Mouse (Mus musculus) heart, adult 2 months (tissue): ENCODE results near the gene Ptger3.

Source experiments
- CTCF ChIP-seq: fragments of 200-600 bp; IDR thresholded peaks from 2 replicates; pipeline ENCODE4 v1.8.1; 2022; ENCODE audit warnings: antibody characterized with exemption, mild to moderate bottlenecking, moderate library complexity
- EP300 ChIP-seq: fragments of 200-500 bp; IDR thresholded peaks from 2 replicates; pipeline ENCODE4 v1.6.1; 2011; ENCODE audit warnings: low read depth, low read length, control low read depth; ENCODE audit not compliant: insufficient read depth
- POLR2A ChIP-seq: fragments of 200-500 bp; IDR thresholded peaks from 2 replicates; pipeline ENCODE4 v1.6.1; 2011; ENCODE audit warnings: mild to moderate bottlenecking, low read depth, low read length, control low read depth; ENCODE audit not compliant: insufficient read depth

- TF ChIP-seq CTCF, result no peak
- TF ChIP-seq EP300, result no peak
- TF ChIP-seq POLR2A, result no peak
Measured at GRCm38 (mm10) chr3:157616949-157617348, 50.3 kb downstream of the Ptger3 start.
